Mouse (Mus musculus) heart, postnatal 14 days (tissue): ENCODE data around the gene D130043K22Rik. TPM values are rescaled to one million over a fixed set of nuclear protein-coding genes. Genes with fewer than 3 reads are reported as not detected.
"Not testable (repeated sequence)": the region's sequence is repeated elsewhere in the genome, so short reads cannot be mapped to it uniquely, and the experiment has no call there.

Experiments
- DNase-seq, 2 experiments: peaks; one replicate each; pipeline ENCODE4 v3.0.0; 2021 to 2022
- intact Hi-C: fragments of 180-260 bp; cut with DNase I; formaldehyde crosslinking; loops from one replicate; pipeline ENCODE4 v1.15.1; 2025
- total RNA-seq, 2 experiments: library from RNA; stranded (reverse); gene quantifications; 2 replicates each; pipeline ENCODE4 v1.2.3; 2021

The D130043K22Rik gene
- total RNA-seq, 2 experiments from 2014 or later = not detected

- DNase-seq = no peak
These were observed 14.1 kb upstream of the D130043K22Rik start for GRCm38 (mm10) chr13:24830756-24831352.

GRCm38 (mm10) chr13:24831353-24832130, 13.4 kb upstream of the D130043K22Rik start, which contains the start of the genes Acot13 and Tdp2:
TSS of gene Acot13 (minus strand) at chr13:24831540.
TSS of gene Tdp2 (plus strand) at chr13:24831679.
- intact Hi-C loops = loop anchor here (2.0 to 5.0 kb wide), 2 partner anchors 31 to 74 kb away; partner anchors contain the start of gene BC005537
- peak; percentile 95 to 96 for DNase-seq

More at GRCm38 (mm10) chr13:24830756-24831352, 14.1 kb upstream of the D130043K22Rik start:
- intact Hi-C loops = loop anchor here (2.0 to 5.0 kb wide), 2 partner anchors 30 to 74 kb away; partner anchors contain the start of gene BC005537

GRCm38 (mm10) chr13:24832131-24832810, 12.7 kb upstream of the D130043K22Rik start:
- intact Hi-C loops = loop anchor here (5.0 kb wide), 1 partner anchor 75 kb away; no protein-coding TSS in a partner anchor
- DNase-seq = no peak

- intact Hi-C loops = loop anchor here (5.0 kb wide), 1 partner anchor 75 kb away; no protein-coding TSS in a partner anchor
- DNase-seq = no peak
These were observed 12.2 kb upstream of the D130043K22Rik start for GRCm38 (mm10) chr13:24832811-24833155.

- DNase-seq, intact Hi-C loops: not testable (repeated sequence)
These were observed 7.2 kb upstream of the D130043K22Rik start for GRCm38 (mm10) chr13:24837765-24838164.

GRCm38 (mm10) chr13:24839831-24840230, 5.1 kb upstream of the D130043K22Rik start:
- intact Hi-C loops = loop anchor here (5.0 kb wide), 1 partner anchor 82 kb away; no protein-coding TSS in a partner anchor

GRCm38 (mm10) chr13:24841702-24842101, 3.2 kb upstream of the D130043K22Rik start:
- intact Hi-C loops = loop anchor here (5.0 kb wide), 1 partner anchor 81 kb away; no protein-coding TSS in a partner anchor
- DNase-seq = no peak

More at GRCm38 (mm10) chr13:24839831-24840230, 5.1 kb upstream of the D130043K22Rik start:
- no peak for DNase-seq

- intact Hi-C loops = no loop called here
- no peak for DNase-seq
These were observed 4.4 kb downstream of the D130043K22Rik start for GRCm38 (mm10) chr13:24849318-24849717.

GRCm38 (mm10) chr13:24851989-24852388, 7.1 kb downstream of the D130043K22Rik start:
- intact Hi-C loops = no loop called here
- no peak for DNase-seq

GRCm38 (mm10) chr13:24852570-24852969, 7.6 kb downstream of the D130043K22Rik start:
- intact Hi-C loops = no loop called here
- no peak for DNase-seq

- no peak for DNase-seq
These were observed 14.2 kb downstream of the D130043K22Rik start for GRCm38 (mm10) chr13:24859115-24859514.

GRCm38 (mm10) chr13:24861084-24861483, 16.1 kb downstream of the D130043K22Rik start:
- DNase-seq = no peak
- intact Hi-C loops = no loop called here

More at GRCm38 (mm10) chr13:24859115-24859514, 14.2 kb downstream of the D130043K22Rik start:
- intact Hi-C loops = no loop called here

- peak in 1 of 2 experiments; percentile 9 for DNase-seq
- intact Hi-C loops = no loop called here
These were observed 17.1 kb downstream of the D130043K22Rik start for GRCm38 (mm10) chr13:24862021-24862420.

- intact Hi-C loops = no loop called here
- DNase-seq = peak; percentile 27 to 55
These were observed 17.6 kb downstream of the D130043K22Rik start for GRCm38 (mm10) chr13:24862520-24862919.

GRCm38 (mm10) chr13:24866430-24867402, 21.8 kb downstream of the D130043K22Rik start:
- no peak for DNase-seq
- intact Hi-C loops = no loop called here

- intact Hi-C loops = no loop called here
- DNase-seq = no peak
These were observed 22.9 kb downstream of the D130043K22Rik start for GRCm38 (mm10) chr13:24867789-24868188.

GRCm38 (mm10) chr13:24868233-24868632, 23.3 kb downstream of the D130043K22Rik start:
- no peak for DNase-seq

GRCm38 (mm10) chr13:24879359-24880040, 34.6 kb downstream of the D130043K22Rik start:
- DNase-seq = no peak
- intact Hi-C loops = no loop called here

More at GRCm38 (mm10) chr13:24868233-24868632, 23.3 kb downstream of the D130043K22Rik start:
- intact Hi-C loops = no loop called here

GRCm38 (mm10) chr13:24880208-24880607, 35.3 kb downstream of the D130043K22Rik start:
- intact Hi-C loops = no loop called here
- DNase-seq = no peak
